Mouse (Mus musculus) liver, embryonic 16.5 days (tissue): Measurements from ENCODE around the gene Sh2d1b2. TPM values are rescaled to one million over a fixed set of nuclear protein-coding genes. Genes with fewer than 3 reads are reported as not detected.

ENCODE experiments used
- ATAC-seq: fragments of 200-750 bp; cut with Nextera tagmentation; 2 replicates; pipeline ENCODE4 v1.8.0; 2017; ENCODE audit warnings: low read depth, mild to moderate bottlenecking, moderate number of reproducible peaks, moderate library complexity
- H3K27ac ChIP-seq: fragments of 300-500 bp; sonication (generic); 2 replicates; pipeline ENCODE4 v1.5.1; 2014; ENCODE audit warnings: mild to moderate bottlenecking, low read length
- H3K27me3 ChIP-seq: fragments of 300-500 bp; sonication (generic); 2 replicates; pipeline ENCODE4 v1.6.1; 2014; ENCODE audit warnings: low read depth, low read length, mixed read lengths; ENCODE audit not compliant: control insufficient read depth, insufficient read depth
- H3K36me3 ChIP-seq: fragments of 300-500 bp; sonication (generic); 2 replicates; pipeline ENCODE4 v1.6.1; 2014; ENCODE audit warnings: mild to moderate bottlenecking; ENCODE audit not compliant: control insufficient read depth, insufficient read depth
- H3K4me1 ChIP-seq: fragments of 300-500 bp; sonication (generic); 2 replicates; pipeline ENCODE4 v1.6.1; 2014; ENCODE audit warnings: low read depth, low read length, mixed read lengths; ENCODE audit not compliant: control insufficient read depth
- H3K4me2 ChIP-seq: fragments of 300-500 bp; sonication (generic); 2 replicates; pipeline ENCODE4 v1.6.1; 2014; ENCODE audit warnings: low read depth, low read length, mixed read lengths
- H3K4me3 ChIP-seq: fragments of 300-500 bp; sonication (generic); 2 replicates; pipeline ENCODE4 v1.5.1; 2014; ENCODE audit warnings: low read depth, mild to moderate bottlenecking, low read length
- H3K9ac ChIP-seq: fragments of 300-500 bp; sonication (generic); 2 replicates; pipeline ENCODE4 v1.6.1; 2014; ENCODE audit warnings: low read depth, low read length
- H3K9me3 ChIP-seq: fragments of 300-500 bp; sonication (generic); replicated peaks from 2 replicates; pipeline ENCODE4 v1.6.1; 2016; ENCODE audit warnings: low read length; ENCODE audit not compliant: control insufficient read depth
- WGBS: fragments of 180-500 bp; shearing (Covaris S2); extraction: QIAGEN DNeasy Blood & Tissue Kit; methylation state at CpG from one replicate; pipeline ENCODE4 v1.1.7; 2014; ENCODE audit not compliant: insufficient replicate concordance; 5-methylcytosine and 5-hydroxymethylcytosine counted together
- polyA plus RNA-seq: library from polyadenylated mRNA; unstranded; fragments of >200 nt; fragmentation: Nextera tagmentation; extraction: Ambion mirVana; gene quantifications from 2 replicates; pipeline ENCODE4 v1.2.1, GENCODE M21; 2015

Sh2d1b2 gene
- polyA plus RNA-seq, 1 experiment from 2014 or later = not detected

- H3K27me3 ChIP-seq = peaks cover 3% of the 10 kb centered on the region; the same call in 1 of the 2 replicates
- no peak overlapping the region for H3K9ac ChIP-seq
- no peak for ATAC-seq
- peaks cover 17% of the 10 kb centered on the region for H3K36me3 ChIP-seq
- no peak overlapping the region for H3K4me3 ChIP-seq
- H3K27ac ChIP-seq = no peak overlapping the region
- H3K9me3 ChIP-seq = no peaks in the 10 kb centered on the region
- H3K4me1 ChIP-seq = peaks cover 6% of the 10 kb centered on the region
- WGBS = 54% methylated on average over 10 of the region's 10 CpGs
- H3K4me2 ChIP-seq = peak overlapping the region; percentile 13; the same call in 1 of the 2 replicates
These were observed 19.2 kb upstream of the Sh2d1b2 start for GRCm38 (mm10) chr1:170213181-170213879.

- no peaks in the 10 kb centered on the region for H3K9me3 ChIP-seq
- peak overlapping the region; percentile 88 for H3K9ac ChIP-seq
- H3K27ac ChIP-seq = peak overlapping the region; percentile 84
- peaks cover 3% of the 10 kb centered on the region; the same call in 1 of the 2 replicates for H3K27me3 ChIP-seq
- ATAC-seq = no peak
- H3K4me2 ChIP-seq = peak overlapping the region; percentile 83
- 18% methylated on average over 7 of the region's 7 CpGs for WGBS
- H3K4me1 ChIP-seq = peaks cover 6% of the 10 kb centered on the region
- H3K4me3 ChIP-seq = peak overlapping the region; percentile 86
- H3K36me3 ChIP-seq = peaks cover 10% of the 10 kb centered on the region; the same call in 1 of the 2 replicates
These were observed 18.2 kb upstream of the Sh2d1b2 start for GRCm38 (mm10) chr1:170214383-170214756.

DNA sequence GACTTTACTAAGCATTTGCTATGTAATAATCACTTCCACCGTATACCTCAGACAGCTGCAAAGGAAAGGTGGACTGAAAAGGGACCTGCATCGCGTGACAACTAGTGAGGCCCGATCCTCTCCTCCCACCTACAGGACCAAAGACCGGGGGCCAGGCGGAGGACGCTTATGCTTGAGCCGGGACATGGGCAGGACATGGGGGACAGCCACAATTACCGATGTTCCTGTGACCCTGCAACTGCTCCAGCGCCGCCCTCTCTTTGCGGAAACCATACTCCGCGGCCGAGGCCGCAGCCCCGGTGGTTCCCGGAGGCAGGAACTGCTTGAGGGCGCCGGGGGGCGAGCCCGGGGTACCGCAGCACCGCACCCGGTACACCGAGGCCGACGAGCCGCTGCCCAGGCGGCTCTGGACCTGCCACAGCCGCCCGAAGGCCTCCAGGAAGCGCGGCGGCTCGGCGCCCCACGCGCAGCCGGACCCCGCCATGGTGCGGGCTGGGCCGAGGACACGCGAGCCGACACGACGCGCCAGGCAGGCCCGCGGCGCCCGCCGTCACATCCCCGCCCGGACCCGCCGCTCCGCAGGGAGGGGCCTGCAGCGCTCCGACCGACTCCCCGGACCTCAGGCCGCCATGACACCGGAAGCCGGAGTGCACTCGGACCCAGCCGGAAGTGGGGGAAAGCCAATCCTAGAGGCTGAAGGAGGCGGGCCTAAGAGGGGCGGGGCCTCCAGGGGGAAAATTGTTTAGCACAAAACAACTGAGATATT is 17.6 kb upstream of the Sh2d1b2 start, which contains the start of gene Uhmk1:
Uhmk1 (minus strand) TSS at position 641 of the 766 bp plus-strand sequence.
- peak within 1 kb of the TSS; percentile 83 for H3K4me2 ChIP-seq
- H3K36me3 ChIP-seq = peaks cover 7% of the 10 kb centered on the region; the same call in 1 of the 2 replicates
- H3K4me1 ChIP-seq = peaks cover 6% of the 10 kb centered on the region
- H3K9ac ChIP-seq = peak within 1 kb of the TSS; percentile 88
- peak within 1 kb of the TSS; percentile 84 for H3K27ac ChIP-seq
- peak within 1 kb of the TSS; percentile 86 for H3K4me3 ChIP-seq
- H3K27me3 ChIP-seq = peaks cover 3% of the 10 kb centered on the region; the same call in 1 of the 2 replicates
- under 1% methylated on average over 60 of the region's 70 CpGs for WGBS
- peak; percentile 99 for ATAC-seq
- no peaks in the 10 kb centered on the region for H3K9me3 ChIP-seq

GRCm38 (mm10) chr1:170215590-170215989 is 17.0 kb upstream of the Sh2d1b2 start:
- Histone ChIP-seq H3K4me3 (peak overlapping the region; percentile 86), H3K9me3 (no peaks in the 10 kb centered on the region), H3K27me3 (peaks cover 3% of the 10 kb centered on the region; the same call in 1 of the 2 replicates), H3K36me3 (peaks cover 7% of the 10 kb centered on the region; the same call in 1 of the 2 replicates), H3K4me1 (peaks cover 6% of the 10 kb centered on the region), H3K9ac (no peak overlapping the region), H3K4me2 (peak overlapping the region; percentile 83), H3K27ac (no peak overlapping the region)
- no peak for ATAC-seq
- 60% methylated on average over 3 of the region's 3 CpGs for WGBS

- Histone ChIP-seq H3K4me1 (peaks cover 4% of the 10 kb centered on the region), H3K27me3 (peaks cover 3% of the 10 kb centered on the region; the same call in 1 of the 2 replicates), H3K4me3 (no peak overlapping the region), H3K27ac (no peak overlapping the region), H3K4me2 (no peak overlapping the region), H3K9ac (no peak overlapping the region), H3K36me3 (no peaks in the 10 kb centered on the region), H3K9me3 (no peaks in the 10 kb centered on the region)
- no peak for ATAC-seq
- WGBS = 58% methylated on average over 6 of the region's 6 CpGs
These were observed 14.3 kb upstream of the Sh2d1b2 start for GRCm38 (mm10) chr1:170218091-170218884.

DNA sequence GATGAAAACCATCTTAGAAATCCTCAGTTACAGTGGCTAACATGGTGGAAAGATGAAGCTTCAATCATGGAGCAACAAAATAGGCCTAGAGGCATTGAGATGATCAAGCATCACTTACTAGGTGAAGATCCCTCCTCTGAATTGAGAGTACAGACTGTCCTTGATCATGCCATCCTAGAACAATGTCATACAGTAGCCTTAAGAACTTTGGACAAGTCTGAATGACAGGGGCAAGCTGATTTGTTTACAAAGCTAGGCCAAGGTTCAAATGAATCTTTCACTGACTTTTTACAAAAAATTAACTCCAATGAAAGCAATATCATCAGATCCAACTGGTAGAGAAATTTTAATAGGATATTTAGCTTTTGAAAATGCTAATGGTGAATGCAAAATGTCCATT is 12.2 kb upstream of the Sh2d1b2 start:
- Histone ChIP-seq H3K9ac (no peak overlapping the region), H3K9me3 (no peaks in the 10 kb centered on the region), H3K4me1 (no peaks in the 10 kb centered on the region), H3K4me2 (no peak overlapping the region), H3K27me3 (peaks cover 3% of the 10 kb centered on the region; the same call in 1 of the 2 replicates), H3K27ac (no peak overlapping the region), H3K36me3 (no peaks in the 10 kb centered on the region), H3K4me3 (no peak overlapping the region)
- ATAC-seq = no peak

DNA sequence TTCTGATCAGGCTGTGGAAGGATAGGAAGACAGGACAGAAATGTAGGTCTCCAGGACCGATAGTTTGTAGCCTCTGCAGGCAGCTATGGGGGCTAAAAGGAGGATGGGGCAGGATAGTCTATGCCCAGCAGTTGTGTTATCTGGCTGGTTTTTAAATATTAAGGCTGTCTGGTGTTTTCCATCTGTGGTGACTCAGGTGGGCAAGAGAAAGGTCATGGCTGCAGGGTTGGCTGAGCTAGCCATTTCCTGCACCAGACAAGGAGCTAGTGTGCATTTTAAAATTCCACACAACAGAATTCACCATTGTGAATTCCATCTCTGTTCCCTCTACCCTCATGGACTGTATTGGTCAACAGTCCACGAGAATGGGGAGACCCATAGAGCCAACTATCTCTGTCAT is 9.3 kb upstream of the Sh2d1b2 start:
- no peaks in the 10 kb centered on the region for H3K4me1 ChIP-seq
- no peaks in the 10 kb centered on the region for H3K36me3 ChIP-seq
- no peak for ATAC-seq
- no peaks in the 10 kb centered on the region for H3K27me3 ChIP-seq
- no peak overlapping the region for H3K27ac ChIP-seq
- H3K4me2 ChIP-seq = no peak overlapping the region
- H3K9ac ChIP-seq = no peak overlapping the region
- no peaks in the 10 kb centered on the region for H3K9me3 ChIP-seq
- 52% methylated on average over 2 of the region's 2 CpGs for WGBS
- H3K4me3 ChIP-seq = no peak overlapping the region

DNA sequence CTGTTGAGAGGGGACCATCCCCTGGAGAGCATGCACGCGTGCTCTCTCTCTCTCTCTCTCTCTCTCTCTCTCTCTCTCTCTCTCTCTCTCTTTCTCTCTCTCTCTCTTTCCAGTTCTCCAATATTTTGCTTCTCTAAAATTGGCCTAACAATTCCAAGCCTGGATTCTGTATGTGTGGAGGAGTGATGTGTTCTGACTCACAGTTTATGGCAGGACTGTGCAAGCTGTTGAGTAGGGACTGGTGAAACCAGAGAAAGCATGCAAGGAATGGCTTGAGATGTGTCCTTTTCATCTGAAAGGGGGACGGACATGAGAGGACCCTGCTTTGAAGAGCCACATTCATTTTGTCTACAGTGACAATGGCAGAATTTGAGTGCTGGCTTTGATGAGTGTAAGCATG is 12.5 kb downstream of the Sh2d1b2 start:
- Histone ChIP-seq H3K9me3 (no peaks in the 10 kb centered on the region), H3K4me3 (no peak overlapping the region), H3K4me2 (no peak overlapping the region), H3K27me3 (no peaks in the 10 kb centered on the region), H3K36me3 (no peaks in the 10 kb centered on the region), H3K4me1 (no peaks in the 10 kb centered on the region), H3K27ac (no peak overlapping the region), H3K9ac (no peak overlapping the region)
- 68% methylated on average over 3 of the region's 3 CpGs for WGBS
- no peak for ATAC-seq
